Mouse (Mus musculus): ENCODE results near the gene Olfr1175-ps. TPM values are rescaled to one million over a fixed set of nuclear protein-coding genes. Genes with fewer than 3 reads are reported as not detected.

Olfr1175-ps gene
- not detected in 2 replicates for polyA plus RNA-seq (2016; fragmentation: Nextera tagmentation; extraction: Ambion mirVana)

DNA sequence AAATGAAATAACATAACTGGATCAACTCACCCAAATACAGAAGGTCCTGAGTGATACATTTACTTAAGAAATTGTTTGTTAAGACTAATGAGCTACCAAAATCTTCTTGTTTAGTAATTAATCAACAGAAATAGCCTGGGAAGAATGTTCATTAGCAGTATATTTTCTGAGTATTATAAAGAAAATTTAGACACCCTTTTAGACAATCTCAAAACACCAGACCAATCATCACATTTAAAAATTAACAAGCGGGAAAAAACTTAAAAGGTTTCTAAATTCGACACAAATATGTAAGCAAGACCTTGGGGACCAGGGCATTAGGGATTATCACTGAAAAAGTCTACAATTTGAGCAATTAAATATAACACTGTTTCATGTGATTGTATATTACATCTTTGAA, at the start of gene Olfr1175-ps:
Olfr1175-ps (minus strand) TSS at position 101 of the 400 bp plus-strand sequence.
- no peak within 1 kb of the TSS for H3K4me3 ChIP-seq
- no peaks in the 10 kb centered on the region for H3K4me1 ChIP-seq
- no peaks in the 10 kb centered on the region for H3K36me3 ChIP-seq
- no peaks in the 10 kb centered on the region for H3K27me3 ChIP-seq (ENCODE audit: low read depth, poor library complexity, severe bottlenecking)
- H3K9me3 ChIP-seq (replicated peaks), result no peaks in the 10 kb centered on the region
- 84% methylated on average over 2 of the region's 2 CpGs for WGBS
- H3K27ac ChIP-seq (replicated peaks), result no peak within 1 kb of the TSS
- DNase-seq (ENCODE audit: low spot score), result no peak

DNA sequence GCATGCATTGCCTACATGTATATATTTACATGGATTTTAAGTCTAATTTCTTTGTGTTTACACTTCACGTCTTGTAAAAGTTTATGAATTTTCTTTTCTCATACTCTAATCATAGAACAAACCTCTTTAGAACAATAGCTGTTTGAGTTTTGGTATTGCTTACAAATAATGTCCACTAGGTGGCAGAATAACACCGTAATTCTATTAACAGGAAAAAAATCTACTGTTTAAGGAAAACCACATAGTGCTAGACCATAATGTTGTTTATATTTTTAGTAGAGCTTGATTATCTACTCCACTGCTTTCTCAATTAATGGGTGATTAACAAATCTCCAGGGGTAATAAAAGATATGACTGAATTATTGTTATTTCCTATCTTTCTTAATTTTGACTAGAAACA, 29.3 kb upstream of the Olfr1175-ps start:
- Histone ChIP-seq H3K4me3 (no peak overlapping the region), H3K27me3 (ENCODE audit: low read depth, poor library complexity, severe bottlenecking) (no peaks in the 10 kb centered on the region), H3K9me3 (replicated peaks) (no peaks in the 10 kb centered on the region), H3K36me3 (no peaks in the 10 kb centered on the region), H3K27ac (replicated peaks) (no peak overlapping the region), H3K4me1 (no peaks in the 10 kb centered on the region)
- WGBS, result 7% methylated on average over 2 of the region's 2 CpGs
- no peak for DNase-seq (ENCODE audit: low spot score)

DNA sequence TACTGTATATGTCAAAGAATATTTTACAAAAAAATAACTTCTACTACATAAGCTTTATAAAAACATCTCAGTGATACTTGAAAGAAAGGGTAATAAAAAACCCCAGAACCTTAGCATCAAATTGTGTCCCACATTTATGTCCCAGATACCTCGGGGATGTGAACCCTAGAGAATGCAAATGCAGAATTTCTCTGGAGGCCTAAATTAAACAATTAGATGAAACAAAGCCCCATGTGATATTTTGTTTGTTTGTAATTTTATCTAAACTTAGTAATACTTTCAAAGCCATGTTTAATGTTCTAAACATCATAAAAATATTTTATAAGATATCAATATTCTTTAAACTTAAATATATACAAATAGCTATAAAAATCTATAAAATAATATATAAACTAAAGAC, 19.4 kb upstream of the Olfr1175-ps start, which contains the start of gene Olfr1177-ps:
Olfr1177-ps (minus strand) TSS at position 101 of the 400 bp plus-strand sequence.
- no peak within 1 kb of the TSS for H3K27ac ChIP-seq (replicated peaks)
- no peaks in the 10 kb centered on the region for H3K27me3 ChIP-seq (ENCODE audit: low read depth, poor library complexity, severe bottlenecking)
- DNase-seq (ENCODE audit: low spot score), result no peak
- H3K4me3 ChIP-seq, result no peak within 1 kb of the TSS
- H3K36me3 ChIP-seq, result no peaks in the 10 kb centered on the region
- H3K4me1 ChIP-seq, result no peaks in the 10 kb centered on the region
- 86% methylated on average over 1 of the region's 1 CpGs for WGBS
- no peaks in the 10 kb centered on the region for H3K9me3 ChIP-seq (replicated peaks)

DNA sequence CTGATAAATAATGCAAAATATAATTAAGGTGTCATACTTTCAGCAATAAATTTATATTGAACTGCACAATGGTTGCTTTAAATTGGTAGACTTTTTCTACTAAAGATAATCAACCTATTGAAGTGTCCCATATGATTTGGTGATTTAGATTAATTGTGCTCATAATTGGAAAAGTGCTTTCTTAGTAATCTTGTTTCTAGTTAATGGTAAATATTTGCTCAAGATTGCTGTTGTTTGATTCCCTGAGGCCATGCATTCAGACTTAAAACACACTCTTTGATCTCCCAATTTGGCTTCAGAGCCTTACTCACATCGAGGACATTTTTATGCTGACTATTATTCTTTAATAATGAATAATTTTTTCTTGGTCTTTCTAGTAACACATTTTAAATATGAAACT, 9.4 kb upstream of the Olfr1175-ps start, which contains the start of gene Olfr1176:
Olfr1176 (plus strand) TSS at position 301 of the 400 bp plus-strand sequence.
- Histone ChIP-seq H3K36me3 (no peaks in the 10 kb centered on the region), H3K4me1 (no peaks in the 10 kb centered on the region), H3K27ac (replicated peaks) (no peak within 1 kb of the TSS), H3K4me3 (no peak within 1 kb of the TSS), H3K9me3 (replicated peaks) (no peaks in the 10 kb centered on the region), H3K27me3 (ENCODE audit: low read depth, poor library complexity, severe bottlenecking) (no peaks in the 10 kb centered on the region)
- no peak for DNase-seq (ENCODE audit: low spot score)
- WGBS, result 81% methylated on average over 1 of the region's 1 CpGs

DNA sequence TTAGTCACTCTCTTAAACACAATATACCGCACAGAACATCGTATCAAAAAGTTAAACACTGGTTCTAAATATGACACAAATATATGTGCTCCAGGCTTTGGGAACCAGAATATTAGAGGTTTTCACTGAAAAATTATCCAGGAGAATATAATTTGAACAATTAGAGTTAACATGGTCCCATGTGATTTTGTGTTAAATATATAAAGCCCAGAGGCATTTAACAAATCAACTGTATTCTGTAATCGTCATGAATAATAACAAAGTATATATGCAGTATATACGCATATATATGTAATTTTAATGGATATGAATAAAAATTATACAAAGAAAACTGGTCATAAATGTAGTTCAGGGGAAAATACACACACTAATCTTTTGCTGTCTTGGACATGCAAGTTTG, 12.0 kb downstream of the Olfr1175-ps start, which contains the start of gene Olfr1174-ps:
Olfr1174-ps (minus strand) TSS at position 101 of the 400 bp plus-strand sequence.
- no peaks in the 10 kb centered on the region for H3K36me3 ChIP-seq
- no peak within 1 kb of the TSS for H3K4me3 ChIP-seq
- no peak for DNase-seq (ENCODE audit: low spot score)
- H3K4me1 ChIP-seq, result no peaks in the 10 kb centered on the region
- no peaks in the 10 kb centered on the region for H3K9me3 ChIP-seq (replicated peaks)
- 91% methylated on average over 4 of the region's 4 CpGs for WGBS
- no peak within 1 kb of the TSS for H3K27ac ChIP-seq (replicated peaks)
- H3K27me3 ChIP-seq (ENCODE audit: low read depth, poor library complexity, severe bottlenecking), result no peaks in the 10 kb centered on the region

DNA sequence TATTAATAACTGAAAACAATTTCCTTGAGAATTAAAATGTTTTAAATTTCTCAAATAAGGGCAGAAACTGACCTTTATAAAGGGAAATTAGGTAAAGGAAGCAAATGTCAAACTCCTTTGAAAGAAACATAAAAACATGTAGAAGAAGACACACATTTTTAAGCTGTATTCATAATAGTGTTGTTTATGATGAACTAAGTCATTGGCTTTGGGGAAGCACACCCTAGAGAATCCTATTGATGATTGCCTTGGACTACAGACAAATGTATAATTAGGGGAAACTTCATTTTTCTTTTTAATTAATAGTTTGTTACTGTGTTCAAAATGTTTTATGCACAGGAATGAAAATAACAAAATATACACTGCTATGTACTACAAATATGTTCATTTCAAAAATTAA, 47.2 kb downstream of the Olfr1175-ps start, which contains the start of gene Olfr1173:
Olfr1173 (minus strand) TSS at position 101 of the 400 bp plus-strand sequence.
- H3K27ac ChIP-seq (replicated peaks), result no peak within 1 kb of the TSS
- no peaks in the 10 kb centered on the region for H3K4me1 ChIP-seq
- H3K27me3 ChIP-seq (ENCODE audit: low read depth, poor library complexity, severe bottlenecking), result no peaks in the 10 kb centered on the region
- no peaks in the 10 kb centered on the region for H3K9me3 ChIP-seq (replicated peaks)
- no peak for DNase-seq (ENCODE audit: low spot score)
- no peaks in the 10 kb centered on the region for H3K36me3 ChIP-seq
- H3K4me3 ChIP-seq, result no peak within 1 kb of the TSS

Other genes with a start within 250 kb of the Olfr1175-ps start
- gene Olfr1164, start 233.2 kb downstream of the Olfr1175-ps start, polyA plus RNA-seq (2016; fragmentation: Nextera tagmentation; extraction: Ambion mirVana), result not detected in 2 replicates
- gene Olfr1166, start 198.9 kb downstream of the Olfr1175-ps start, polyA plus RNA-seq (2016; fragmentation: Nextera tagmentation; extraction: Ambion mirVana), result not detected in 2 replicates
- gene Olfr1167, start 172.0 kb downstream of the Olfr1175-ps start, polyA plus RNA-seq (2016; fragmentation: Nextera tagmentation; extraction: Ambion mirVana), result not detected in 2 replicates
- not detected in 2 replicates for gene Olfr1168, start 145.3 kb downstream of the Olfr1175-ps start, polyA plus RNA-seq (2016; fragmentation: Nextera tagmentation; extraction: Ambion mirVana)
- not detected in 2 replicates for gene Olfr1170, start 98.9 kb downstream of the Olfr1175-ps start, polyA plus RNA-seq (2016; fragmentation: Nextera tagmentation; extraction: Ambion mirVana)
- gene Olfr1173, start 47.3 kb downstream of the Olfr1175-ps start, polyA plus RNA-seq (2016; fragmentation: Nextera tagmentation; extraction: Ambion mirVana), result not detected in 2 replicates
- gene Olfr1174-ps, start 12.1 kb downstream of the Olfr1175-ps start, polyA plus RNA-seq (2016; fragmentation: Nextera tagmentation; extraction: Ambion mirVana), result not detected in 2 replicates
- not detected in 2 replicates for gene Olfr1176, start 9.5 kb upstream of the Olfr1175-ps start, polyA plus RNA-seq (2016; fragmentation: Nextera tagmentation; extraction: Ambion mirVana)
- not detected in 2 replicates for gene Olfr1177-ps, start 19.3 kb upstream of the Olfr1175-ps start, polyA plus RNA-seq (2016; fragmentation: Nextera tagmentation; extraction: Ambion mirVana)
- not detected in 2 replicates for gene Olfr1178, start 59.8 kb upstream of the Olfr1175-ps start, polyA plus RNA-seq (2016; fragmentation: Nextera tagmentation; extraction: Ambion mirVana)
- not detected in 2 replicates for gene Olfr1179, start 79.2 kb upstream of the Olfr1175-ps start, polyA plus RNA-seq (2016; fragmentation: Nextera tagmentation; extraction: Ambion mirVana)
- gene Olfr1180, start 91.9 kb upstream of the Olfr1175-ps start, polyA plus RNA-seq (2016; fragmentation: Nextera tagmentation; extraction: Ambion mirVana), result not detected in 2 replicates
- not detected in 2 replicates for gene Olfr1181, start 99.0 kb upstream of the Olfr1175-ps start, polyA plus RNA-seq (2016; fragmentation: Nextera tagmentation; extraction: Ambion mirVana)
- gene Gm13757, start 121.9 kb upstream of the Olfr1175-ps start, polyA plus RNA-seq (2016; fragmentation: Nextera tagmentation; extraction: Ambion mirVana), result not detected in 2 replicates
- gene Olfr1183, start 127.7 kb upstream of the Olfr1175-ps start, polyA plus RNA-seq (2016; fragmentation: Nextera tagmentation; extraction: Ambion mirVana), result not detected in 2 replicates
- not detected in 2 replicates for gene Olfr1184, start 156.4 kb upstream of the Olfr1175-ps start, polyA plus RNA-seq (2016; fragmentation: Nextera tagmentation; extraction: Ambion mirVana)
- not detected in 2 replicates for gene Olfr1185-ps1, start 166.1 kb upstream of the Olfr1175-ps start, polyA plus RNA-seq (2016; fragmentation: Nextera tagmentation; extraction: Ambion mirVana)
- gene Olfr1186, start 191.3 kb upstream of the Olfr1175-ps start, polyA plus RNA-seq (2016; fragmentation: Nextera tagmentation; extraction: Ambion mirVana), result not detected in 2 replicates
- gene Olfr1188, start 229.7 kb upstream of the Olfr1175-ps start, polyA plus RNA-seq (2016; fragmentation: Nextera tagmentation; extraction: Ambion mirVana), result not detected in 2 replicates

Measured in midbrain, embryonic 10.5 days (tissue).